Mouse (Mus musculus): ENCODE results near the gene Ikzf1. TPM values are rescaled to one million over a fixed set of nuclear protein-coding genes. Genes with fewer than 3 reads are reported as not detected.

The Ikzf1 gene
- total RNA-seq, 2 experiments from 2014 or later, result 0.42 to 0.66 TPM

DNA sequence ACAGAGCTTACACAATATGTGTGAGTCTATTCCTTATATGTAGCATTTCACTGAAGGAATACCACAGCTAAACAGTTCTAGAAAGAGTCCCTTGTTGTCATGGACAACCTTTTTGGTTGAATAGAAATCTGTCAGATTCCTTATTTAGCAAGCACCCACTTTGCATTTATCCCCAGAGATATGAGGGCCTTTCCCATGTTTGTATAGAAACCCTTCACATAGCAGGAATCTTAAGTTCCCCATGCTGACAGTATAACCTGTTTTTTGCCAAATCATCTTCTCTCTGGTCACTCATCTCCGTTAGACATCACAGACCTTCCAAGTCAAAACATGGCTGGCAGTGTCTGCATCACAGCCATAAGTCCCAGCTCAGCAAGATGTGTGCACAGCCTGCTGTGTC lies 59.4 kb downstream of the Ikzf1 start:
- intact Hi-C loops (cut with DNase I; ENCODE audit: low total_unique reads), result no loop called here
- no peak for DNase-seq

DNA sequence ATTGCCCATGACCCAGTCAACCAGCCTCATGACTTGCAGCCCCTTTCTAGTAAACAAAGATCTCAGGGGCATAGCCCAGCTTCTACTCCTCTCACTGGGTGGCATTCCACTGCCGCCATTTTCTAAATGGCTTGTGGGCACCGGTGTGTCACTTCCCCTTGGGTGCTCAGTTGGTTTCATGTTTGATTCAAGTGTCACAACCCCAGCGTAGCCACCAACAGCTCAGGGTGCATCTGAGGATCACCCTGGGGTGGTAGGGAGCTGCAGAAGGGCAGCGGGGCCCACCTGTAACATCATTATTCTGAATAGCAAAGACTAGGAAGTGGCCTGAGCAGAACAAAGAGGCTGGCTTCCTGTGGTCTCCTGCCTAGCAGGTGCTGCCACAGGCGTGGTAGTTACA lies 66.3 kb downstream of the Ikzf1 start:
- intact Hi-C loops (cut with DNase I; ENCODE audit: low total_unique reads), result no loop called here
- DNase-seq, result no peak

DNA sequence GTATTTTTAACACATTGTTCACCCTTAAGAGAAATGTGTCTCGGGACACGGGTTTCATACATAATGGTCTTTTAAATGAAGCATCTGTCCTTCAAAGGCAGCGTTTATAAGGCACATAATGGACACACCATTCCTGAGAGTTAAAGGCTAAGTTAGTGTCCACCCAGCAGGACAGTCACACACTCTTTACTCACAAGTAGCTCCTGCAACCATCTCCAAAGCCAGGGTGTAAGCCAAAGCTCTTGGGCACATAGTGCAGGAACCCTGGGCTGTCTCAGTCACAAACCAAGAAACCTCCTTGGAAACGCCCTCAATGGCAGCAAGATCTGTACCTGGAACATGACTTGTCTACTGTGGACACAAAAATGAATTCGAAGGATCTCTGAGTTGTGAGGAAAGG lies 68.1 kb downstream of the Ikzf1 start:
- intact Hi-C loops (cut with DNase I; ENCODE audit: low total_unique reads), result no loop called here
- DNase-seq, result no peak

DNA sequence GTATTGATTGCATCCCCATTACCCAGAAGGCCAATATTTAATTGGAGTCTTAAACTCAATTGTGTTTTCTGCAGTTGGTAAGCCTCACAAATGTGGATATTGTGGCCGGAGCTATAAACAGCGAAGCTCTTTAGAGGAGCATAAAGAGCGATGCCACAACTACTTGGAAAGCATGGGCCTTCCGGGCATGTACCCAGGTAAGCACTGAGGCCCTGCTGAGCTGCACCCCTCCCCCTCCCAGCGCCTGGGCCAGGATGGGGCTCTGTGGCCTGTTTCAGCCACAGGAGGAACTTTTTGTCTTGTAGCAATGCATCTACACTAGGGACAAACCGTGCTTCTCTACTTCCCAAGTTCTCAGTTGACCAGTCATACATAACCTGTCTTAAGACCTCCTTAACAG lies 73.3 kb downstream of the Ikzf1 start:
- intact Hi-C loops (cut with DNase I; ENCODE audit: low total_unique reads), result no loop called here
- no peak for DNase-seq

DNA sequence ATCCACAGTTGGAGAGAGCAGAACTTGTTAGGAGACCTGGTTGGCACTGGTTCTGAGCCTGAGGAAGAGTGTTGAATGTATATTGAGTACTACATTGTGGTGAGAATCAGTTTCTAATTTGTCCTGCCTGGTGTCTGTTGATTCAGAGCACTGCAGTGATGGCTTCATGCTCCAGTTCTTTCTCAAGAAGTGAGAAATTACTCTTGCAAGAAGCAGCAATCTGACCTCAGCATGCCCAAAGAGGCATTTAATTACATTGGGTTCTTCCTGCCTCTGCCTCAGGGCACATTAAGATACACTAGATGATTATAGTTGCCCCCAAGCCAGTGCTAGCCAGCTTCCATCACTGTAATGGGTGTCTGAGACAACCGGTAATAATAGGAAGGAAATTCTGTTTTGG lies 74.1 kb downstream of the Ikzf1 start:
- intact Hi-C loops (cut with DNase I; ENCODE audit: low total_unique reads), result no loop called here

DNA sequence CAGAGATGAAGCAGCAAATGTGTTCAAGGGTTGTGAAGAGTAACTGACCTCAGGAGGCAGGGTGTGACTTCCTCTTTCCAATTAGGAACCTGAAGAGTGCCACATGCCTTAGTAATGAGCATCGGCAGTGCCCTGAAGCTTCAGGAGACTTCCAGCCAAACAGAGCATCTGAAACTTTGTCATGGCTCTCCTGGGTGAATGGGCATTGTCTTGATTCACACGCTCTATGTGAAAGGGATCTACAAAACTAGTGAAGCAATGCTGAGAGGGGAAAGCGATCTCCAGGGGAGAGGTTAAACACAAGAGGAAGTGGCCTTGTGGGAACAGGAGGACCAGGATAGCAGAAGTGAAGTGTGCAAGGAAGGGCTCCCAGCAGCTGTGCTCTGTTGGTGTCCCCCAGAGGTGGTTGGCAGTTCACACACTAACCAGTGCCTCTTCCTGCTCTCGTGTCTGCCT lies 78.4 kb downstream of the Ikzf1 start:
- no peak for DNase-seq
- intact Hi-C loops (cut with DNase I; ENCODE audit: low total_unique reads), result no loop called here

More for the DNA sequence above, 74.1 kb downstream of the Ikzf1 start:
- DNase-seq, result no peak

DNA sequence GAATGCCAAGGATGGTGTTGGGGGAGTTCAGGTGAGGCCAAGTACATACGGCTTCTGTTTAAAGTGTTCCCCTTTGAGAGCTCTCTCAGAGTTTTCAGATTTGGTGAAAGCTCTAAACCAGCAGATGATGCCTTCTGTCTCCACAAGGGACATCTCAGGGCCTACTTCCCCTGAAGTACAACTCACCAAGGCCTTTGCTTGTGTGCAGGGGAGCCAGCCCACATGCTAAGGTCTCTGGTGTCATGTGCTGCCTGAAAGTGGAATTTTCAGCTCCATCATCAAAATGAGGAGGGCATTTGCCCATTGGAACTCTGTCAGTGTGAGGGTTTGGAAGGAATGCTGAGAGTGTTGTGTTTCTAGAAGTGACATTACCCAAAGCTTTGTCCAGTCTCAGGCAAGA lies 80.6 kb downstream of the Ikzf1 start:
- DNase-seq, result no peak
- intact Hi-C loops (cut with DNase I; ENCODE audit: low total_unique reads), result no loop called here

DNA sequence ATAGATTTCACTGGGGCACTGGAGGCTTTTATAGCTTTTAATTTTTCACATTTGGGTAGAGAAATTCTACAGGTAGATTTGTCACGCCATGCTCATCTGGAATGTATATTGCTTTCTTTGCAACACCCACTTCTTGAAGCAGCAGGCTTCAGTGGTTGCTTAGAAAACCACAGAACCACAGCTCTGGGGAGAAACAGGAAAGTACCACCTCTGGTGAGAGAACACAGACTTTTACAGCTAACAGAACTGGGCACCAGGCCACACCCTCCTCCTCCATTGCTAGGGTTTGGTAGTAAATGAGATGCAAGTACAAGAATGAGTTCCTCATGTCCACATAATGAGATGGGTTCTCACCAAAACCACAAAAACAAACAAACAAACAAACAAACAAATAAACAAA lies 81.3 kb downstream of the Ikzf1 start:
- intact Hi-C loops (cut with DNase I; ENCODE audit: low total_unique reads), result no loop called here
- no peak for DNase-seq

DNA sequence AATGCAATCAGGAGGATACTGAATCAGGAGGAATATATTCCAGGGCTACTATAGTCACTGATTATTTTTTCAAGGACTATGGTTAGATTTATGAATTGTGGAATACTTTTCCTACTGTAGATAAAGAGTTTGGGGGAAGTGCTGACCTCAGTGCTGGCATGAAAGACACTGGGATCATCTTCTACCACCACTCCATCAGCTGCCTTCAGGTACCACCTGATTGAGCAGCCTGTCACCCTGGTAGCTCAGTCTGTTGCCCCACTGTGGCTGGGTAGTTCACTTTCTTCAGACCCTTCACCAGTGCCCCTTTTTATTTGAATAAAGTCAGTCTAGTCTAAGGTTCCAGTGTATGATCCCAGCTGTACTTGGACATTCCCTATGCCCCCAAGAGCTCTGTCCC lies 81.9 kb downstream of the Ikzf1 start:
- intact Hi-C loops (cut with DNase I; ENCODE audit: low total_unique reads), result no loop called here
- no peak for DNase-seq

DNA sequence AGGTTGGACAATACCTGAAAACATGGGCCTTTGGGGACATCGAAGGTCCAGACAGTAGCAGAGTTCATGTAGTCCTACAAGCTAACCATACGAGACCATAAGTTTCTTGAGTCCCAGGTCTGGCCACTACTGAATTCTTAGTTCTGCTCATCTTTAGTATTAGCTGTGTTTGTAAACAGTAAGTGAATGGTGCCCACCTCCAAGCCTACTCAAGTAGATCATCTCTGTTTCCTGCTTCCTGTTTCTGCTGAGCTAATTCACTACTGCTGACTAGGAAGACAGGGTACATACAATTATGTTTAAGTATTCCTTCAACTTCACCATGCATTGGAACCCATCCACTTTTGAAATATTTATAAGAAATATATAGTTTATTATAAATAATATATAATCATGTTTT lies 83.3 kb downstream of the Ikzf1 start:
- no peak for DNase-seq
- intact Hi-C loops (cut with DNase I; ENCODE audit: low total_unique reads), result no loop called here

DNA sequence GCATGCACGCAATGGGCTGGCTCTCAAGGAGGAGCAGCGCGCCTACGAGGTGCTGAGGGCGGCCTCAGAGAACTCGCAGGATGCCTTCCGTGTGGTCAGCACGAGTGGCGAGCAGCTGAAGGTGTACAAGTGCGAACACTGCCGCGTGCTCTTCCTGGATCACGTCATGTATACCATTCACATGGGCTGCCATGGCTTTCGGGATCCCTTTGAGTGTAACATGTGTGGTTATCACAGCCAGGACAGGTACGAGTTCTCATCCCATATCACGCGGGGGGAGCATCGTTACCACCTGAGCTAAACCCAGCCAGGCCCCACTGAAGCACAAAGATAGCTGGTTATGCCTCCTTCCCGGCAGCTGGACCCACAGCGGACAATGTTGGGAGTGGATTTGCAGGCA lies 84.5 kb downstream of the Ikzf1 start:
- intact Hi-C loops (cut with DNase I; ENCODE audit: low total_unique reads), result no loop called here
- no peak for DNase-seq

DNA sequence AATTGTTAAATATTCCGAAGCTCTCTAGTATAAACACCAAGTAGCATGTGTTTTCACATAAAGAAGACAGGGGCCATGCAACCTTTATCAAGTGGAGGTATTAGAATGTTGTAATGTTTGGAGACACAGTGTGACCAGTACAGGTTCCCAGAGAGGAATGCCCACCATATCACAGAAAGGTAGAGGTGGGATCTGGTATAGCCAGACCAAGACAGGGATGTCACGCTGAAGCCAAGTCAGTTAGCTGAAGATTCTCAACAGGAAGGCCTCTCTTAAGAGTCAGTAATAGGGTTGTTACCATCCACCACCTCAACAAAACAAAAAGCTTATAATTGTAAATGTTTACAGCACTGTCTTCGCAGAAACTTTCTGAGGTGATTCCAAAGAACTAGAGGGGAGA lies 85.9 kb downstream of the Ikzf1 start:
- DNase-seq, result no peak
- intact Hi-C loops (cut with DNase I; ENCODE audit: low total_unique reads), result no loop called here

DNA sequence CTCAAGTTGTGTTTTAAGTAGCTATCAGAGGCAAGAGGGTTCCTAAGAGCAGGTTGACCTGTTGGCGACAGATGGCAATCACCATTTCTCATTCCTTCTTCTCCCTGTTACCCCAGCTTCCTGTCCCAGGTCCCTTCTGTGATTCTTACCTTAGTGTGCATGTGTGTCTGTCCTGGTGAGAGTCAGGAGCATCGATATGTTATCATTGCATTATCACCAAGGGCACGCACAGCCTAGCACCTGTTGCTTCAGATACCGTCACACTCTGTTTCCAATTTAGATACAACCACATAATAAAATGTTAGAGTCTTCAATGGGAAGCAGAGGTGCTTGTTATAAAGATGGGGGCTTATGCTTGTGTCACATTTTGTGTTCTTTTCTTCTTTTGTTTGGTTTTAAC lies 87.4 kb downstream of the Ikzf1 start:
- no peak for DNase-seq
- intact Hi-C loops (cut with DNase I; ENCODE audit: low total_unique reads), result no loop called here

DNA sequence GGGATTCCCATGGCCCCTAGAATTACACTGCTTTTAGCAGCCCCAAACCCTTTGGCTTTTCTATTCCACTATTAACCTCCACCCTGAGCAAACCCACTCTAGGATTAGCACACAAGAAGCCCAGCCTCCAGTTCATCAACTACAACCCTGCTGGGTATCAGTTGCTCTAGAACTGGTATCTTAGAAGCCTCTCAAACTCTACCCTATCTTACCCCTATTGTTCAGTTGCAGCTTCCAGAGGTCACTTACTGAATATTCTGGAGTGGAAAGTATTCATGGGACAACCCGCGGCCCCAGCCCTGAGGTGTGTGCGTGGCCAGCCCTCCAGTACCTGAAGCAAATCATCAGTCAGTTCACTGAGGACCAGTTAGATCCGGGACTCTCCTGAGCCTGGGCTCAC lies 89.6 kb downstream of the Ikzf1 start:
- no peak for DNase-seq
- intact Hi-C loops (cut with DNase I; ENCODE audit: low total_unique reads), result no loop called here

DNA sequence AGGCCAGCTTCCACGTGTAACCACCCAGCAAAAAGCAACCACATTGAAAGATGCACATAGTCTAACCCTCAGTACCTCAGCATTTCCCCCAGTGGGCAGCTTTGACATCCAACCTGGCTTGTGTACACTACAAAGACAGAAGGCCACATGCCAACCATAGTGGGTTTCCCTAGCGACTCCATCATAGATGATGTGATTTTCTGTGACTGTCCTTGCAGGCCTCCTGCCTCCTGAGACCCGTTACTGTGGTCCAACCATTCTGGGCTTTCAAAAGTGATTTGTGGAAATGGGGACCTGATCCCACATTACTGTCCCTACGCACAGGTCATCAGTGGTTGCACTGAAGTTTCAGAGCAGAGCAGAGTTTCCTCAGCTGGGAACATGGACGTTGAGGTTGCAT lies 90.1 kb downstream of the Ikzf1 start:
- no peak for DNase-seq
- intact Hi-C loops (cut with DNase I; ENCODE audit: low total_unique reads), result no loop called here

DNA sequence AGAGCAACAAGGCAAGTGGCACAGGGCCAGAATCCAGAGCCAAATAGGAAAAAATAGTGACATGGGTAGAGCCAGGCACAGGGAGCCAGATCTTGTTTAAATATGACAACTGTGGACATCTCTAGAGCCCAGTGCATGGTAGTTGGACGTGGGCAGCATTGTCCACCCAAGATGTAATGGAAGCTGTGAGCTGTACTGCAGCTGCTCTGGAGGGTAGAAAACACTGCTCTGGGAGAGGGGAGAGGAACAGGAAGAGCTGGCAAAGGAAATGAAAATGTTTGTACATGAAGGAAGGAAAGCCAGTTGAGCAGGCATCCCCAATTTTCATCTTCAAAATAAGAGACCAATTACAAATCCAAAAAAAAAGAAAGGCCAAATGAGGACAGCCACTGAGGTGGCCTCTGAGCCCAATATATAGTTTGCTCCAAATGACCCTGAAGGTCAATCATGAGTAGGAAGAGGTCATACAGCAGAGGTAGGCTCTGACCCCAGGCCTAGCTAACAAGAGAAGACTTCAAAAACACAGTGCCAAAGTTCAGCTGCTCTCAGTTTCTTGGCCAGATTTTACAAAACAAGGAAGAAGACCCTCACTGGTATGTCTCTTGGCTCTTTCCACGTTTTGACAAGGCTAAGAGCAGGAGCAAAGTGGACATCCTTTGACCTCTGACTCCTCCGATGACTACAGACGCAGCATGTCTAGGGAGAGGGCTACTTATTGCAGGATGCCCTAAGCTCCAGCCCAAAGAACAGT lies 91.4 kb downstream of the Ikzf1 start:
- intact Hi-C loops (cut with DNase I; ENCODE audit: low total_unique reads), result no loop called here
- no peak for DNase-seq

DNA sequence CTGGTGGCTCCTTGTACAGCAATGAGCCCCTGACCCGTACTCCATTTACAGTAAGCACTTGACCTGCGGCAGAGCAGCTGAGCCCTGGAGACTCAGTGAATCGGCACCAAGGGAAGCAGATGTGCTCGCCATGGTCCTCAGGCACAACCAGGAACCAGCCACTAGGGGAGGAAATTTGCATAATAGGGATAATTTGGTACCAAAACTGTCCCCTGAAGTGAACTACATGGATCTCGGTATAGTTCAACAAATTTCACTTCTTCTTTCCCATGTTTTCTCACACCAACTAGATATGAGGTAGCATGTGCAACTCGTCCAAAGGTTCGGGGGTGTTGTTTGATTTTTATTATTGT lies 92.0 kb downstream of the Ikzf1 start:
- DNase-seq, result no peak
- intact Hi-C loops (cut with DNase I; ENCODE audit: low total_unique reads), result no loop called here

DNA sequence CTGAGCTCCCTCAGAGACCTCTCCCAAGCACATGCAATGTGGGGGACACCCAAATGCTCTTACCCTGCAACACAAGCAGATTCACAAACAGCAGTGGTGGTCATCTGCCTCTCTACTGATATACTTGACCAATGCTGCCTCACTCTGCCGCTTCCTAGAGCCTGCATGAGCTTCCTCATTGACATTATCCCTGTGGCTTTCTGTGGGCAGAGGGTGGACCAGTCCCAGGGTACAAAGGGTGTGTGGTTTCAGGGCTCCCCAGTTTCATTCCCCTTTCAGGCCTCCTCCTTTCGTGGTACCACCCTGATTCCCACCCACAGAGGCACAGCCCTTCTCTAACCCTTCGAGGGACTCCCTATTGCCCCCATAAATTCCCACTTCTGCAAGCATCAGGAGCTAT lies 92.4 kb downstream of the Ikzf1 start:
- intact Hi-C loops (cut with DNase I; ENCODE audit: low total_unique reads), result no loop called here
- no peak for DNase-seq

DNA sequence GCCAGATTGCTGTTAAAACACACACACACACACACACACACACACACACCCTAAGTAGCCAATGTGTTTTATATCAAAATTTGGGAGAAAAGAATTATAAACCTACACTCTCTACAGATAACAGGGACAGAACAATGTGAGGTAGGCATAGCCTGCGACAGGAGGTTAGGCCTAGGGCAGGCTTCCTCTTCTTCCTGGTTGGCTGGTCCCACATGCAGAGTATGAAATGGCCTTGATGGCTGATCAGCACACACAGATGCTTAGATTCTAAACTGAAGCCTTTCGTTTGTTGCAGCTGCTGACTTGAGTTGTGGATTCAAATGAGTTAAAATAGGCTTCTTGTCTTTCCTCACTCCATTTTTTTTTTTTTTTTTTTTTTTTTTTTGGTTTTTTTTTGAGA lies 93.0 kb downstream of the Ikzf1 start:
- no peak for DNase-seq
- intact Hi-C loops (cut with DNase I; ENCODE audit: low total_unique reads), result no loop called here

DNA sequence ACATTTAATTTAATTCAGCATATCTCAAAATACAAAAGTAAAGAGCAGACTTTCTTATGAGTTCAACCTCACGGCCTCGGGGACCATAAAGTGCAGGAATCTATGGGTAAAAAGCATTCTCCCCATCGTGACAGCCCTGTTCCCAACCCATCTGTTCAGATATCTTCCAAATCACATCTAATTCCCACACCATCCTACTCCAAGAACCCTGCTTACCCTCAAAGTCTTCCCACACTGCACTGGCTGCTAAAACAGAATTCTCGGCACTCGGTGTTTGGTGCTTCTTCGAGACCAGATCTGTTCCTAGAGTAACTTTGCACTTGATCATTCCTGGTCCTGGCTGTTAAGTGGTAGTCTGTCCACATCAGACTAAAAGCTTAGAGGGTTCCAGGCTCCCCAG lies 93.5 kb downstream of the Ikzf1 start:
- no peak for DNase-seq
- intact Hi-C loops (cut with DNase I; ENCODE audit: low total_unique reads), result no loop called here

DNA sequence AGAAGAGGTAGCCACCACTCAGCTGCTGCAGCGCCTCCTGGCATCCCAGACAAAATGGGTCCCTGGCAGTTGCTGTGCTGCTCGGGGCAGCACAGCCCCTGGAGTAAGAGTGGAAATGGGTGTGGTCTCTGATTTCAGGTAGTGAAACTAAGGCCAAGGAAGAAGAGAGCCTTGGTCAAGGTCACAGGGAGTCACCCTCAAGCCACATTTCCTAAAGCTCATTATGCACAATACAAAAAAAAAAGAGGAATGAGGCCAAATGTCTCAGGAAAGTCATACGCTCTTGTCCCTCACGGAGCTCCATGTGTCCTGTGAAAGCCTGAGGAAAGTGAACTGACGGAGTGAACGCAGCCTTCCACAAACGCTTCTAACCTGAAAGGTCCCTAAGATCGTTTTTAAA lies 96.9 kb downstream of the Ikzf1 start:
- intact Hi-C loops (cut with DNase I; ENCODE audit: low total_unique reads), result no loop called here
- DNase-seq, result no peak

DNA sequence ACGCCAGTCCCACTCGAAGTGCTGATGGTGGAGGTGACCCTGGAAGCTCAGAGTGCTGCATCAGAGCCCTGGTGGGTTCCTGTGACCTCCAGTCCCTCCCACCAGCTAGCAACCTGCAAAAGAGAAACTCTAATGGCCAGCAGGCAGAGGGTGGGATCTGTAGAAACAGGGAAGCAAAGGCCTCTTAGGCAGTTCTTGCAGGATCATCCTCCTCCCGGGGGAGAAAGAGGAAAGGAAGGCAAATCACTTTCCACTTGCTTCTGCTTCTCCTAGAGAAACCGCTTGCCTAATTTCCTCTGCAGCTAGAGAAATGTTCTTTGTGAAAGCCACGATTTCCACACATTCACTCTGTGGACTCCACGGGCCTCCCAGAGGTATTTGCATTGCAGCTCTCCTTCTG lies 100.7 kb downstream of the Ikzf1 start:
- DNase-seq, result no peak
- intact Hi-C loops (cut with DNase I; ENCODE audit: low total_unique reads), result loop anchor here (5.0 kb wide), 2 partner anchors 228 to 323 kb away; partner anchors contain the start of genes Spata48 and Zpbp
